8 mouse cellular contexts compared by ENCODE assay signal in genomic region chr9:45411803-45412202, GRCm38 (mm10). TPM values are rescaled to one million over a fixed set of nuclear protein-coding genes. Genes with fewer than 3 reads are reported as not detected.
DNase-seq lines count a peak whose midpoint lies in the region; ATAC-seq and TF ChIP-seq lines count a peak whose summit lies in the region.

No protein-coding gene starts in this region.

- TF ChIP-seq POLR2A in liver, adult 2 months (IDR thresholded peaks at IDR 0.05; ENCODE audit: extremely low read depth, insufficient read depth, low read length): no peak
- TF ChIP-seq POLR2A in kidney, adult 2 months (IDR thresholded peaks at IDR 0.05; ENCODE audit: low read depth, low read length): no peak

- no peaks in the 10 kb centered on the region for H3K27me3 ChIP-seq in liver, adult 2 months (ENCODE audit: control insufficient read depth, insufficient read depth, low read length)
- no peaks in the 10 kb centered on the region for H3K27me3 ChIP-seq in forebrain, embryonic 16.5 days (replicated peaks; ENCODE audit: control insufficient read depth, insufficient read depth, low read length)
- no peaks in the 10 kb centered on the region for H3K27me3 ChIP-seq in kidney, adult 2 months (replicated peaks; ENCODE audit: control insufficient read depth, insufficient read depth, low read length)
- no peaks in the 10 kb centered on the region for H3K27me3 ChIP-seq in stomach, embryonic 15.5 days (replicated peaks)

- peak; percentile 49 for DNase-seq in liver, adult 2 months (ENCODE audit: extremely low read depth, low read depth, low spot score)
- no peak for DNase-seq in liver
- peak; percentile 56 for DNase-seq in cerebellum, adult 11-12 months
- peak; percentile 66 for DNase-seq in kidney, adult 2 months
- DNase-seq in lung, postnatal 36 days: peak; percentile 69
- no peak for DNase-seq in adrenal gland, postnatal 14 days

- H3K9ac ChIP-seq in liver, adult 2 months (ENCODE audit: low read depth, low read length): no peak overlapping the region
- no peak overlapping the region for H3K9ac ChIP-seq in forebrain, embryonic 16.5 days (replicated peaks; ENCODE audit: low read depth, low read length)
- H3K9ac ChIP-seq in stomach, embryonic 15.5 days: no peak overlapping the region

- H3K36me3 ChIP-seq in liver, adult 2 months (ENCODE audit: control insufficient read depth, insufficient read depth, low read length): no peaks in the 10 kb centered on the region
- H3K36me3 ChIP-seq in forebrain, embryonic 16.5 days (ENCODE audit: control insufficient read depth, insufficient read depth): no peaks in the 10 kb centered on the region
- peaks cover 7% of the 10 kb centered on the region; the same call in 1 of the 2 replicates for H3K36me3 ChIP-seq in kidney, adult 2 months (ENCODE audit: control insufficient read depth, insufficient read depth, low read length)
- no peaks in the 10 kb centered on the region for H3K36me3 ChIP-seq in stomach, embryonic 15.5 days

- H3K4me1 ChIP-seq in liver, adult 2 months (ENCODE audit: control insufficient read depth, insufficient read depth, low read length): no peaks in the 10 kb centered on the region
- peaks cover 11% of the 10 kb centered on the region; the same call in 1 of the 2 replicates for H3K4me1 ChIP-seq in forebrain, embryonic 16.5 days (replicated peaks; ENCODE audit: control insufficient read depth, insufficient read depth, low read length)
- peaks cover 25% of the 10 kb centered on the region; the same call in 1 of the 2 replicates for H3K4me1 ChIP-seq in kidney, adult 2 months (ENCODE audit: control insufficient read depth, insufficient read depth, low read length)
- H3K4me1 ChIP-seq in stomach, embryonic 15.5 days: peaks cover 12% of the 10 kb centered on the region; the same call in 1 of the 2 replicates

- H3K4me3 ChIP-seq in liver, adult 2 months (ENCODE audit: insufficient read depth, low read depth, low read length): no peak overlapping the region
- H3K4me3 ChIP-seq in forebrain, embryonic 16.5 days (replicated peaks; ENCODE audit: low read length): no peak overlapping the region
- H3K4me3 ChIP-seq in kidney, adult 2 months (ENCODE audit: insufficient read depth, low read depth, low read length): no peak overlapping the region
- H3K4me3 ChIP-seq in stomach, embryonic 15.5 days (replicated peaks): no peak overlapping the region

- H3K4me2 ChIP-seq in forebrain, embryonic 16.5 days (ENCODE audit: low read length): peak overlapping the region; percentile 4; the same call in 1 of the 2 replicates
- peak overlapping the region; percentile 48 for H3K4me2 ChIP-seq in stomach, embryonic 15.5 days

- WGBS in liver, adult 2 months: 19% methylated on average over 7 of the region's 7 CpGs
- 14% methylated on average over 7 of the region's 7 CpGs for WGBS in forebrain, embryonic 16.5 days
- 11% methylated on average over 7 of the region's 7 CpGs for WGBS in kidney, adult 2 months
- WGBS in stomach, embryonic 15.5 days: 16% methylated on average over 7 of the region's 7 CpGs

- TF ChIP-seq CTCF in liver, adult 2 months (IDR thresholded peaks at IDR 0.05; ENCODE audit: low read depth, low read length): peak; percentile 41
- peak; percentile 41 for TF ChIP-seq CTCF in kidney, adult 2 months (conservative IDR thresholded peaks at IDR 0.05; ENCODE audit: insufficient read depth, insufficient read length, low read depth, low read length)

- no peaks in the 10 kb centered on the region for H3K9me3 ChIP-seq in forebrain, embryonic 16.5 days (ENCODE audit: control insufficient read depth, low read length)
- no peaks in the 10 kb centered on the region for H3K9me3 ChIP-seq in stomach, embryonic 15.5 days

- no peaks in the 10 kb centered on the region for H3K79me2 ChIP-seq in liver, adult 2 months (ENCODE audit: control insufficient read depth, insufficient read depth, low read length)

- no peak overlapping the region for H3K27ac ChIP-seq in liver, adult 2 months (replicated peaks; ENCODE audit: insufficient read depth, low read depth, low read length)
- no peak overlapping the region for H3K27ac ChIP-seq in forebrain, embryonic 16.5 days (ENCODE audit: low read length)
- H3K27ac ChIP-seq in kidney, adult 2 months (ENCODE audit: insufficient read depth, low read depth, low read length): peak overlapping the region; percentile 62
- H3K27ac ChIP-seq in stomach, embryonic 15.5 days: no peak overlapping the region

- peak; percentile 58 for ATAC-seq in forebrain, embryonic 16.5 days
- no peak for ATAC-seq in stomach, embryonic 15.5 days (ENCODE audit: insufficient read depth, low FRiP score, low read depth)

RNA-seq across cellular contexts. Expression of gene Fxyd2, which starts 12.3 kb away (rescaled TPM):
- total RNA-seq in liver, adult 2 months (2014; rRNA removed): 0.20 TPM in 1 of 2 replicates, not detected in the other
- 0.29 and 0.44 TPM in 2 replicates for polyA plus RNA-seq in liver, adult 2 months (2012; rRNA removed)
- polyA plus RNA-seq in forebrain, embryonic 16.5 days (2015; fragmentation: Nextera tagmentation; extraction: Ambion mirVana): 6.6 and 8.7 TPM in 2 replicates
- 8,481 and 8,923 TPM in 2 replicates for polyA plus RNA-seq in kidney, adult 2 months (2012; rRNA removed)
- 2.6 and 3.1 TPM in 2 replicates for polyA plus RNA-seq in stomach, embryonic 15.5 days (2015; fragmentation: Nextera tagmentation; extraction: Ambion mirVana)
- total RNA-seq in adrenal gland, postnatal 14 days (2021): 3.0 and 6.3 TPM in 2 replicates

RNA-seq across cellular contexts. Expression of gene Dscaml1, which starts 14.6 kb away (rescaled TPM):
- total RNA-seq in liver, adult 2 months (2014; rRNA removed): 0.07 and 0.09 TPM in 2 replicates
- 0.13 TPM in 1 of 2 replicates, not detected in the other for polyA plus RNA-seq in liver, adult 2 months (2012; rRNA removed)
- polyA plus RNA-seq in forebrain, embryonic 16.5 days (2015; fragmentation: Nextera tagmentation; extraction: Ambion mirVana): 27.9 and 28.0 TPM in 2 replicates
- 0.43 and 0.80 TPM in 2 replicates for polyA plus RNA-seq in kidney, adult 2 months (2012; rRNA removed)
- polyA plus RNA-seq in stomach, embryonic 15.5 days (2015; fragmentation: Nextera tagmentation; extraction: Ambion mirVana): 0.23 and 0.26 TPM in 2 replicates
- 0.78 and 1.4 TPM in 2 replicates for total RNA-seq in adrenal gland, postnatal 14 days (2021)

RNA-seq across cellular contexts. Expression of gene Fxyd6, which starts 41.8 kb away (rescaled TPM):
- 0.46 and 1.1 TPM in 2 replicates for total RNA-seq in liver, adult 2 months (2014; rRNA removed)
- 0.56 and 0.72 TPM in 2 replicates for polyA plus RNA-seq in liver, adult 2 months (2012; rRNA removed)
- 481 and 559 TPM in 2 replicates for polyA plus RNA-seq in forebrain, embryonic 16.5 days (2015; fragmentation: Nextera tagmentation; extraction: Ambion mirVana)
- 16.3 and 20.3 TPM in 2 replicates for polyA plus RNA-seq in kidney, adult 2 months (2012; rRNA removed)
- polyA plus RNA-seq in stomach, embryonic 15.5 days (2015; fragmentation: Nextera tagmentation; extraction: Ambion mirVana): 63.8 and 69.3 TPM in 2 replicates
- 110 and 140 TPM in 2 replicates for total RNA-seq in adrenal gland, postnatal 14 days (2021)

Comparison
In these comparisons a context has a peak if more than half of its experiments do, and no peak if none do; other contexts are left out.
1. DNase-seq: peak in liver, adult 2 months (single experiment), cerebellum, adult 11-12 months (single experiment), kidney, adult 2 months (single experiment) and lung, postnatal 36 days (single experiment); none in liver (single experiment) and adrenal gland, postnatal 14 days (single experiment).
2. RNA of gene Fxyd2, which starts 12.3 kb away (polyA plus RNA-seq): 8,481 to 8,923 TPM in kidney, adult 2 months; 6.6 to 8.7 TPM in forebrain, embryonic 16.5 days, 2.6 to 3.1 TPM in stomach, embryonic 15.5 days and 0.29 to 0.44 TPM in liver, adult 2 months; every median in the first group is over 100 times any median in the second.
3. RNA of gene Dscaml1, which starts 14.6 kb away (polyA plus RNA-seq): 27.9 to 28.0 TPM in forebrain, embryonic 16.5 days; 0.43 to 0.80 TPM in kidney, adult 2 months, 0.23 to 0.26 TPM in stomach, embryonic 15.5 days and 0.13 TPM in liver, adult 2 months; every median in the first group is over 10 times any median in the second.
4. RNA of gene Fxyd6, which starts 41.8 kb away (polyA plus RNA-seq): 481 to 559 TPM in forebrain, embryonic 16.5 days, 63.8 to 69.3 TPM in stomach, embryonic 15.5 days and 16.3 to 20.3 TPM in kidney, adult 2 months; 0.56 to 0.72 TPM in liver, adult 2 months; every median in the first group is over 10 times any median in the second.